In genomic region chr8:124663874-124664230, GRCm38 (mm10) we compare ENCODE assay signal across 8 mouse cellular contexts. TPM values are rescaled to one million over a fixed set of nuclear protein-coding genes. Genes with fewer than 3 reads are reported as not detected.
DNase-seq lines count a peak whose midpoint lies in the region; ATAC-seq lines count a peak whose summit lies in the region.

No protein-coding gene starts in this region.

- peak overlapping the region; percentile 93 for H3K4me3 ChIP-seq in kidney, embryonic 16.5 days (ENCODE audit: low read length)
- H3K4me3 ChIP-seq in embryonic facial prominence, embryonic 10.5 days, result peak overlapping the region; percentile 75
- H3K4me3 ChIP-seq in hindbrain, embryonic 16.5 days (ENCODE audit: low read length), result peak overlapping the region; percentile 96
- H3K4me3 ChIP-seq in midbrain, embryonic 16.5 days (ENCODE audit: low read depth, low read length), result peak overlapping the region; percentile 94

- peak overlapping the region; percentile 70 for H3K4me2 ChIP-seq in kidney, embryonic 16.5 days (replicated peaks; ENCODE audit: low read depth, low read length)
- H3K4me2 ChIP-seq in hindbrain, embryonic 16.5 days (ENCODE audit: low read length), result peak overlapping the region; percentile 90
- H3K4me2 ChIP-seq in midbrain, embryonic 16.5 days (ENCODE audit: low read length), result peak overlapping the region; percentile 78

- peak overlapping the region; percentile 93 for H3K9ac ChIP-seq in kidney, embryonic 16.5 days (replicated peaks; ENCODE audit: low read length)
- H3K9ac ChIP-seq in hindbrain, embryonic 16.5 days (ENCODE audit: low read depth, low read length), result peak overlapping the region; percentile 93
- peak overlapping the region; percentile 96; the same call in 1 of the 2 replicates for H3K9ac ChIP-seq in midbrain, embryonic 16.5 days (ENCODE audit: low read depth, low read length)

- 37% methylated on average over 4 of the region's 4 CpGs for WGBS in kidney, embryonic 16.5 days
- 52% methylated on average over 4 of the region's 4 CpGs for WGBS in embryonic facial prominence, embryonic 10.5 days
- 42% methylated on average over 4 of the region's 4 CpGs for WGBS in hindbrain, embryonic 16.5 days
- WGBS in midbrain, embryonic 16.5 days, result 43% methylated on average over 4 of the region's 4 CpGs

- H3K36me3 ChIP-seq in kidney, embryonic 16.5 days (ENCODE audit: insufficient read depth, low read length), result no peaks in the 10 kb centered on the region
- peaks cover 9% of the 10 kb centered on the region; the same call in 1 of the 2 replicates for H3K36me3 ChIP-seq in embryonic facial prominence, embryonic 10.5 days (replicated peaks)
- H3K36me3 ChIP-seq in hindbrain, embryonic 16.5 days (ENCODE audit: control insufficient read depth, insufficient read depth, low read length), result no peaks in the 10 kb centered on the region
- no peaks in the 10 kb centered on the region for H3K36me3 ChIP-seq in midbrain, embryonic 16.5 days (ENCODE audit: control insufficient read depth, insufficient read depth, low read length)

- peaks cover 38% of the 10 kb centered on the region for H3K4me1 ChIP-seq in kidney, embryonic 16.5 days (ENCODE audit: insufficient read depth, low read length)
- H3K4me1 ChIP-seq in embryonic facial prominence, embryonic 10.5 days, result peaks cover 37% of the 10 kb centered on the region
- H3K4me1 ChIP-seq in hindbrain, embryonic 16.5 days (ENCODE audit: control insufficient read depth, insufficient read depth, low read depth, low read length), result peaks cover 35% of the 10 kb centered on the region
- H3K4me1 ChIP-seq in midbrain, embryonic 16.5 days (ENCODE audit: control insufficient read depth, insufficient read depth, low read length), result peaks cover 30% of the 10 kb centered on the region

- no peaks in the 10 kb centered on the region for H3K27me3 ChIP-seq in kidney, embryonic 16.5 days (ENCODE audit: insufficient read depth, low read length)
- no peaks in the 10 kb centered on the region for H3K27me3 ChIP-seq in embryonic facial prominence, embryonic 10.5 days (replicated peaks; ENCODE audit: low read depth, poor library complexity, severe bottlenecking)
- no peaks in the 10 kb centered on the region for H3K27me3 ChIP-seq in hindbrain, embryonic 16.5 days (replicated peaks; ENCODE audit: control insufficient read depth, insufficient read depth, low read length)
- H3K27me3 ChIP-seq in midbrain, embryonic 16.5 days (ENCODE audit: control insufficient read depth, insufficient read depth, low read depth, low read length), result no peaks in the 10 kb centered on the region

- H3K9me3 ChIP-seq in kidney, embryonic 16.5 days (ENCODE audit: low read length), result no peaks in the 10 kb centered on the region
- H3K9me3 ChIP-seq in embryonic facial prominence, embryonic 10.5 days, result no peaks in the 10 kb centered on the region
- H3K9me3 ChIP-seq in hindbrain, embryonic 16.5 days (ENCODE audit: control insufficient read depth, low read length), result no peaks in the 10 kb centered on the region
- no peaks in the 10 kb centered on the region for H3K9me3 ChIP-seq in midbrain, embryonic 16.5 days (replicated peaks; ENCODE audit: control insufficient read depth, low read length, poor library complexity, severe bottlenecking)

- no peak for ATAC-seq in kidney, embryonic 16.5 days (ENCODE audit: low FRiP score, low TSS enrichment)
- no peak; the same call in 1 of the 2 replicates for ATAC-seq in hindbrain, embryonic 16.5 days
- ATAC-seq in midbrain, embryonic 16.5 days, result no peak; the same call in 1 of the 2 replicates

- peak overlapping the region; percentile 90 for H3K27ac ChIP-seq in kidney, embryonic 16.5 days (ENCODE audit: low read length)
- H3K27ac ChIP-seq in embryonic facial prominence, embryonic 10.5 days (replicated peaks), result peak overlapping the region; percentile 92
- peak overlapping the region; percentile 92 for H3K27ac ChIP-seq in hindbrain, embryonic 16.5 days (ENCODE audit: low read depth, low read length)
- peak overlapping the region; percentile 93 for H3K27ac ChIP-seq in midbrain, embryonic 16.5 days (ENCODE audit: low read length)

- intact Hi-C loops in left cerebral cortex, postnatal 14 days (cut with DNase I), result loop anchor here (5.0 to 10.0 kb wide), 2 partner anchors 47 to 269 kb away; no protein-coding TSS in a partner anchor

- DNase-seq in kidney, postnatal 25 days, result no peak
- no peak for DNase-seq in embryonic facial prominence, embryonic 10.5 days (ENCODE audit: low spot score)
- DNase-seq in urinary bladder, postnatal 25 days (ENCODE audit: low spot score), result no peak
- no peak for DNase-seq in cerebellum, adult 18-20 months
- DNase-seq in left cerebral cortex, postnatal 14 days (ENCODE audit: low spot score in 2 of 2), result no peak

RNA-seq across cellular contexts. Expression of gene 2310022B05Rik, which starts 0.7 kb away (rescaled TPM):
- polyA plus RNA-seq in kidney, embryonic 16.5 days (2015; fragmentation: Nextera tagmentation; extraction: Ambion mirVana), result 28.0 and 31.7 TPM in 2 replicates
- 24.2 and 24.4 TPM in 2 replicates for polyA plus RNA-seq in embryonic facial prominence, embryonic 10.5 days (2016; fragmentation: Nextera tagmentation; extraction: Ambion mirVana)
- 17.0 and 23.2 TPM in 2 replicates for polyA plus RNA-seq in hindbrain, embryonic 16.5 days (2015; fragmentation: Nextera tagmentation; extraction: Ambion mirVana)
- polyA plus RNA-seq in midbrain, embryonic 16.5 days (2015; fragmentation: Nextera tagmentation; extraction: Ambion mirVana), result 20.0 and 24.2 TPM in 2 replicates
- total RNA-seq in left cerebral cortex, postnatal 14 days (2021), result 10 to 100 TPM; 50.4 to 60.0 TPM

RNA-seq across cellular contexts. Expression of gene Ttc13, which starts 57.9 kb away (rescaled TPM):
- polyA plus RNA-seq in kidney, embryonic 16.5 days (2015; fragmentation: Nextera tagmentation; extraction: Ambion mirVana), result 43.5 and 49.9 TPM in 2 replicates
- 47.0 and 48.7 TPM in 2 replicates for polyA plus RNA-seq in embryonic facial prominence, embryonic 10.5 days (2016; fragmentation: Nextera tagmentation; extraction: Ambion mirVana)
- polyA plus RNA-seq in hindbrain, embryonic 16.5 days (2015; fragmentation: Nextera tagmentation; extraction: Ambion mirVana), result 61.6 and 62.4 TPM in 2 replicates
- 64.6 and 66.2 TPM in 2 replicates for polyA plus RNA-seq in midbrain, embryonic 16.5 days (2015; fragmentation: Nextera tagmentation; extraction: Ambion mirVana)
- 10 to 100 TPM; 50.6 TPM for total RNA-seq in left cerebral cortex, postnatal 14 days (2021)

RNA-seq across cellular contexts. Expression of gene Arv1, which starts 58.1 kb away (rescaled TPM):
- polyA plus RNA-seq in kidney, embryonic 16.5 days (2015; fragmentation: Nextera tagmentation; extraction: Ambion mirVana), result 23.8 and 27.2 TPM in 2 replicates
- 31.5 and 33.5 TPM in 2 replicates for polyA plus RNA-seq in embryonic facial prominence, embryonic 10.5 days (2016; fragmentation: Nextera tagmentation; extraction: Ambion mirVana)
- 32.1 and 33.6 TPM in 2 replicates for polyA plus RNA-seq in hindbrain, embryonic 16.5 days (2015; fragmentation: Nextera tagmentation; extraction: Ambion mirVana)
- polyA plus RNA-seq in midbrain, embryonic 16.5 days (2015; fragmentation: Nextera tagmentation; extraction: Ambion mirVana), result 34.8 and 36.0 TPM in 2 replicates
- 10 to 100 TPM; 11.0 to 14.8 TPM for total RNA-seq in left cerebral cortex, postnatal 14 days (2021)
